Mouse (Mus musculus) embryonic fibroblast, embryonic 13.5 days (primary cell): ENCODE results near the gene Exoc6b.

ENCODE experiments used
- CTCF ChIP-seq: IDR thresholded peaks from 2 replicates; pipeline ENCODE4 v1.5.1; 2011; ENCODE audit warnings: mild to moderate bottlenecking, control low read depth, low read length, moderate library complexity, borderline replicate concordance; ENCODE audit not compliant: insufficient read depth
- POLR2A ChIP-seq: IDR thresholded peaks from 2 replicates; pipeline ENCODE4 v1.6.1; 2011; ENCODE audit warnings: low read depth, mild to moderate bottlenecking, control low read depth, low read length, moderate library complexity

- TF ChIP-seq CTCF, result no peak
- no peak for TF ChIP-seq POLR2A
Measured at GRCm38 (mm10) chr6:84845665-84846064, 223.6 kb downstream of the Exoc6b start.
